Mouse (Mus musculus) olfactory bulb, adult 2 months (tissue): ENCODE measurements at regions not wholly inside any gene's neighbourhood (a gene's known extent, or its start where the extent isn't known, plus 50 kb on each side); places are given as distances from the start of the nearest gene placed in this dataset.

Experiments used
- CTCF ChIP-seq: fragments of 200-500 bp; IDR thresholded peaks from 2 replicates; pipeline ENCODE4 v1.5.1; 2012; ENCODE audit warnings: low read depth, mild to moderate bottlenecking, low read length, moderate library complexity; ENCODE audit not compliant: insufficient read depth
- POLR2A ChIP-seq: fragments of 200-500 bp; IDR thresholded peaks from 2 replicates; pipeline ENCODE4 v1.6.1; 2012; ENCODE audit warnings: mild to moderate bottlenecking, low read depth, low read length, moderate library complexity; ENCODE audit not compliant: insufficient read depth

GRCm38 (mm10) chr13:97423298-97423817, 182.5 kb downstream of the Enc1 start:
- TF ChIP-seq CTCF (no peak), POLR2A (no peak)
